Mouse (Mus musculus): ENCODE measurements around the gene Fbxl16.

Gene Fbxl16

GRCm38 (mm10) chr17:25842509-25842908 is 33.6 kb downstream of the Fbxl16 start:
- DNase-seq (ENCODE audit: low spot score in 2 of 2) = no peak

GRCm38 (mm10) chr17:25843122-25843521 is 34.2 kb downstream of the Fbxl16 start:
- DNase-seq (ENCODE audit: low spot score in 2 of 2) = no peak

GRCm38 (mm10) chr17:25843636-25844395 is 34.9 kb downstream of the Fbxl16 start:
- DNase-seq (ENCODE audit: low spot score in 2 of 2) = no peak

GRCm38 (mm10) chr17:25844396-25844901 is 35.6 kb downstream of the Fbxl16 start, which contains the start of gene Rhot2:
TSS of gene Rhot2 (minus strand) at chr17:25844851.
- peak; percentile 89 to 90 for DNase-seq (ENCODE audit: low spot score in 2 of 2)

GRCm38 (mm10) chr17:25860229-25860628 is 51.3 kb downstream of the Fbxl16 start:
- DNase-seq (ENCODE audit: low spot score in 2 of 2) = no peak

GRCm38 (mm10) chr17:25860832-25861703 is 52.2 kb downstream of the Fbxl16 start, which contains the start of gene Wdr90:
TSS of gene Wdr90 (minus strand) at chr17:25861501.
- peak; percentile 88 to 90 for DNase-seq (ENCODE audit: low spot score in 2 of 2)

GRCm38 (mm10) chr17:25861704-25862612 is 53.1 kb downstream of the Fbxl16 start:
- DNase-seq (ENCODE audit: low spot score in 2 of 2) = no peak

- no peak for DNase-seq (ENCODE audit: low spot score in 2 of 2)
These were observed 54.8 kb downstream of the Fbxl16 start for GRCm38 (mm10) chr17:25863681-25864080.

GRCm38 (mm10) chr17:25864311-25864710 is 55.4 kb downstream of the Fbxl16 start:
- DNase-seq (ENCODE audit: low spot score in 2 of 2) = no peak

- no peak for DNase-seq (ENCODE audit: low spot score in 2 of 2)
These were observed 56.4 kb downstream of the Fbxl16 start for GRCm38 (mm10) chr17:25865288-25865687.

- no peak for DNase-seq (ENCODE audit: low spot score in 2 of 2)
These were observed 57.3 kb downstream of the Fbxl16 start for GRCm38 (mm10) chr17:25866172-25866571.

GRCm38 (mm10) chr17:25867509-25867835 is 58.6 kb downstream of the Fbxl16 start:
- DNase-seq (ENCODE audit: low spot score in 2 of 2) = no peak

- DNase-seq (ENCODE audit: low spot score in 2 of 2) = no peak
These were observed 59.1 kb downstream of the Fbxl16 start for GRCm38 (mm10) chr17:25867836-25868600.

GRCm38 (mm10) chr17:25868601-25869191 is 59.8 kb downstream of the Fbxl16 start, which contains the start of gene Mcrip2:
TSS of gene Mcrip2 (minus strand) at chr17:25868764.
- peak; percentile 71 to 72 for DNase-seq (ENCODE audit: low spot score in 2 of 2)

GRCm38 (mm10) chr17:25869498-25869897 is 60.6 kb downstream of the Fbxl16 start:
- no peak for DNase-seq (ENCODE audit: low spot score in 2 of 2)

GRCm38 (mm10) chr17:25869954-25870353 is 61.1 kb downstream of the Fbxl16 start:
- no peak for DNase-seq (ENCODE audit: low spot score in 2 of 2)
